In genomic region chr8:121468083-121469071, GRCm38 (mm10) we compare ENCODE assay signal across 14 mouse cellular contexts.
DNase-seq lines count a peak whose midpoint lies in the region; ATAC-seq and TF ChIP-seq lines count a peak whose summit lies in the region.
"Had no signal": no experiment of that assay in that cellular context is flagged by ENCODE, and none has a peak within 500 bp of the region (broad histone marks: within the 10 kb centered on the region; RNA-seq: fewer than 3 reads in every experiment).

No protein-coding gene starts in this region.

- TF ChIP-seq CTCF in stomach, postnatal 0 days (IDR thresholded peaks at IDR 0.05; ENCODE audit: low read depth): no peak

- no peak for DNase-seq in heart, adult 11 months
- DNase-seq in midbrain, embryonic 11.5 days (ENCODE audit: low spot score, missing footprints): peak; percentile 68
- peak; percentile 82 for DNase-seq in fibroblast of lung, adult 2 months (ENCODE audit: low read depth)
- DNase-seq in stomach, postnatal 0 days (ENCODE audit: low spot score): no peak
- no peak for DNase-seq in frontal cortex, postnatal 14 days (ENCODE audit: low spot score in 2 of 2)
- no peak for DNase-seq in thymus, postnatal 25 days
- DNase-seq: cerebellum, adult 2 months; thymus, adult 18-20 months had no signal

- 73% methylated on average over 49 of the region's 49 CpGs for WGBS in heart, embryonic 11.5 days (ENCODE audit: insufficient replicate concordance)
- WGBS in midbrain, embryonic 11.5 days: 73% methylated on average over 49 of the region's 49 CpGs
- WGBS in midbrain, embryonic 15.5 days: 72% methylated on average over 49 of the region's 49 CpGs
- WGBS in stomach, postnatal 0 days: 77% methylated on average over 49 of the region's 49 CpGs

- H3K36me3 ChIP-seq in heart, embryonic 11.5 days (ENCODE audit: control insufficient read depth, insufficient read depth, low read length): no peaks in the 10 kb centered on the region
- H3K36me3 ChIP-seq in midbrain, embryonic 11.5 days (ENCODE audit: control insufficient read depth, insufficient read depth, low read length): no peaks in the 10 kb centered on the region
- no peaks in the 10 kb centered on the region for H3K36me3 ChIP-seq in midbrain, embryonic 15.5 days (replicated peaks)
- no peaks in the 10 kb centered on the region for H3K36me3 ChIP-seq in stomach, postnatal 0 days (ENCODE audit: control insufficient read depth, insufficient read depth, low read length)
- H3K36me3 ChIP-seq: forebrain, embryonic 15.5 days had no signal

- no peak overlapping the region for H3K9ac ChIP-seq in heart, embryonic 11.5 days (ENCODE audit: low read depth, low read length)
- H3K9ac ChIP-seq in midbrain, embryonic 11.5 days (ENCODE audit: low read length): no peak overlapping the region
- H3K9ac ChIP-seq in midbrain, embryonic 15.5 days: no peak overlapping the region
- no peak overlapping the region for H3K9ac ChIP-seq in stomach, postnatal 0 days (ENCODE audit: low read length)
- H3K9ac ChIP-seq: forebrain, embryonic 15.5 days; liver, embryonic 14.5 days had no signal

- no peak for TF ChIP-seq EP300 in stomach, postnatal 0 days (optimal IDR thresholded peaks at IDR 0.05)

- no peak overlapping the region for H3K4me2 ChIP-seq in heart, embryonic 11.5 days
- H3K4me2 ChIP-seq in midbrain, embryonic 11.5 days: no peak overlapping the region
- no peak overlapping the region for H3K4me2 ChIP-seq in midbrain, embryonic 15.5 days
- H3K4me2 ChIP-seq in stomach, postnatal 0 days (replicated peaks; ENCODE audit: low read depth): no peak overlapping the region
- H3K4me2 ChIP-seq: forebrain, embryonic 15.5 days had no signal

- 0 out of 2 replicates have a peak, but pooled peaks cover 2% of the 10 kb centered on the region for H3K4me1 ChIP-seq in heart, embryonic 11.5 days (ENCODE audit: control insufficient read depth, insufficient read depth, low read length)
- H3K4me1 ChIP-seq in midbrain, embryonic 11.5 days (ENCODE audit: control insufficient read depth, insufficient read depth, low read length): no peaks in the 10 kb centered on the region
- H3K4me1 ChIP-seq in midbrain, embryonic 15.5 days: no peaks in the 10 kb centered on the region
- no peaks in the 10 kb centered on the region for H3K4me1 ChIP-seq in stomach, postnatal 0 days (replicated peaks; ENCODE audit: control insufficient read depth, insufficient read depth)
- H3K4me1 ChIP-seq: forebrain, embryonic 15.5 days had no signal

- no peak for ATAC-seq in heart, embryonic 11.5 days (replicated peaks; ENCODE audit: insufficient number of reproducible peaks, low FRiP score, low TSS enrichment)
- no peak for ATAC-seq in midbrain, embryonic 11.5 days (ENCODE audit: low FRiP score)
- no peak for ATAC-seq in midbrain, embryonic 15.5 days (replicated peaks)
- ATAC-seq in stomach, postnatal 0 days (ENCODE audit: low FRiP score, low TSS enrichment): peak; percentile 38; the same call in 1 of the 2 replicates
- ATAC-seq: forebrain, embryonic 15.5 days had no signal

- no peaks in the 10 kb centered on the region for H3K9me3 ChIP-seq in heart, embryonic 11.5 days (replicated peaks; ENCODE audit: control insufficient read depth, low read length)
- no peaks in the 10 kb centered on the region for H3K9me3 ChIP-seq in midbrain, embryonic 11.5 days (ENCODE audit: control insufficient read depth, low read length)
- no peaks in the 10 kb centered on the region for H3K9me3 ChIP-seq in midbrain, embryonic 15.5 days
- H3K9me3 ChIP-seq in stomach, postnatal 0 days (ENCODE audit: control insufficient read depth, low read length): no peaks in the 10 kb centered on the region
- H3K9me3 ChIP-seq: forebrain, embryonic 15.5 days had no signal

- 0 out of 2 replicates have a peak overlapping the region, but pooled peaks have one; percentile 15 for H3K27ac ChIP-seq in heart, embryonic 11.5 days (ENCODE audit: low read depth, low read length)
- no peak overlapping the region for H3K27ac ChIP-seq in midbrain, embryonic 11.5 days (ENCODE audit: low read depth, low read length)
- H3K27ac ChIP-seq in midbrain, embryonic 15.5 days: no peak overlapping the region
- no peak overlapping the region for H3K27ac ChIP-seq in stomach, postnatal 0 days (replicated peaks)
- H3K27ac ChIP-seq: forebrain, embryonic 15.5 days; layer of hippocampus, adult 2 months; liver, embryonic 14.5 days had no signal

- no peak overlapping the region for H3K4me3 ChIP-seq in heart, embryonic 11.5 days (ENCODE audit: low read depth, low read length)
- H3K4me3 ChIP-seq in midbrain, embryonic 11.5 days (ENCODE audit: low read depth, low read length): no peak overlapping the region
- no peak overlapping the region for H3K4me3 ChIP-seq in midbrain, embryonic 15.5 days
- no peak overlapping the region for H3K4me3 ChIP-seq in stomach, postnatal 0 days (ENCODE audit: low read depth, low read length)
- H3K4me3 ChIP-seq: forebrain, embryonic 15.5 days; layer of hippocampus, adult 2 months; myocyte had no signal

- no peaks in the 10 kb centered on the region for H3K27me3 ChIP-seq in heart, embryonic 11.5 days (ENCODE audit: control insufficient read depth, insufficient read depth, low read length)
- H3K27me3 ChIP-seq in midbrain, embryonic 11.5 days (ENCODE audit: control insufficient read depth, insufficient read depth, low read length): no peaks in the 10 kb centered on the region
- H3K27me3 ChIP-seq in midbrain, embryonic 15.5 days (replicated peaks): no peaks in the 10 kb centered on the region
- no peaks in the 10 kb centered on the region for H3K27me3 ChIP-seq in stomach, postnatal 0 days (ENCODE audit: control insufficient read depth, insufficient read depth, low read length)
- H3K27me3 ChIP-seq: forebrain, embryonic 15.5 days had no signal

Comparison
In these comparisons a context has a peak if more than half of its experiments do, and no peak if none do; other contexts are left out.
1. DNase-seq: peak in midbrain, embryonic 11.5 days (single experiment) and fibroblast of lung, adult 2 months (single experiment); none in heart, adult 11 months (single experiment), stomach, postnatal 0 days (single experiment), frontal cortex, postnatal 14 days (0 of 2) and thymus, postnatal 25 days (single experiment).